Mouse (Mus musculus): ENCODE measurements around the gene Rfng.
"Not testable (repeated sequence)": the region's sequence is repeated elsewhere in the genome, so short reads cannot be mapped to it uniquely, and the experiment has no call there.

Gene Rfng

DNA sequence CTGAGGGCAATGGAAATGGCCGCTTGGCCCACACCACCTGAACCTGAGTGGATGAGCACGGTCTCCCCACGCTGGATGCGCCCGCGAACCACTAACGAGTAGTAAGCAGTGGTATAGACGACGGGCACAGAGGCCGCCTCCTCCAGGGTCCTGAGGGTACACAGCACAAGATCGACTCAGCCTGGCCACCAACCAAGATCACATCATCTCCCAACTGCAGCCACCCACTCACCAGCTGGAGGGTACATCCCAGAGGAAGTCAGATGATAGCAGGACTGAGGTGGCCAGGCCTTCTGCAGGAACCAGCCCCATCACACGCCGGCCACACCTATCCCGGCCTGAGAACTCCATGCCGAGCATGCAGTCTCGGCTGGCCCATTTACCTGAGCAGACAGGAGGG is 28.1 kb upstream of the Rfng start:
- DNase-seq (ENCODE audit: extremely low spot score), result no peak

GRCm38 (mm10) chr11:120808010-120808409 is 24.0 kb upstream of the Rfng start:
- no peak for DNase-seq (ENCODE audit: extremely low spot score)

GRCm38 (mm10) chr11:120805375-120806298 is 21.6 kb upstream of the Rfng start:
- DNase-seq (ENCODE audit: extremely low spot score), result no peak

- no peak for DNase-seq (ENCODE audit: extremely low spot score)
Measured at GRCm38 (mm10) chr11:120804769-120805168, 20.8 kb upstream of the Rfng start.

- no peak for DNase-seq (ENCODE audit: extremely low spot score)
Measured at GRCm38 (mm10) chr11:120804274-120804673, 20.3 kb upstream of the Rfng start.

DNA sequence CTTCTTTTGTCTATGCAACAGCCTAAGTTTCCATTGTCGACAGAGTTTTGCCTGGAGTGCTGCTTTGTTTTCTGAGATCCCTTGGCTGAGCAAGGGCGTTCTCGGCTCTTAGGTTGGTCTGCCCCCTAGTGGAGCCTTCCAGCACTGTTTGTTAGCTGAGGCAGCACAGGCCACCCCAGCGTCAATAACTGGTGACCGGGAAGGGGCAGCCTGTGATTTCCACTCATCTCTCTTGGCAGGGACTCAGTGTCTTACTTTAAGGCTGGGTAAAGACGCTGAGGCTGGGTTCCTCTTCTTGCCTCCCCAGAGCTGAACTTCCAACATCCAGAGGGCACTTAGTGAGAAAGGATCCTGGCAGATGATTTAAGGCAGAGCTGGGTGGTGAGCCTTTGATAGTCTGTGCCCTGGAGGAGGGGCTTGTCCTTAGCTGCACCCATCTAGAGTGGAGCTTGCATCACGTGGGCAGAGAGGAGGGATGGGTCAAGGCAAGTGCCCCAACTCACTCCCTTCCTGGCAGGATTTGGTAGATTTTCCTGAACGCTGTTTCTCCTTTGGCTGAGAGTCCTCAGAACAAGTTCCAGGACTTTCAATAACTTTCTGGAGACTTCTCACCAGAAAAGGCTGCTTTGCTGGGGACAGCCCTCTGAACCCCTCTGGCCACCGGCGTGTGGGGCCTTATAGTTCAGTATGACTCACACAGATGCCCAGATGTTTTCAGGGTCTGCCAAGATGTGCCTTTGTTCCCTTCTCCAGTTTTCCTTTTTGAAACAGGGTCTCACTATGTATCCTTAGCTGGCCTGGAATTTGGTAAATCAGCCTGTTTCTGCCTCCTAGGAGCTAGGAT is 16.3 kb upstream of the Rfng start:
- peak; percentile 90 for DNase-seq (ENCODE audit: extremely low spot score)

DNA sequence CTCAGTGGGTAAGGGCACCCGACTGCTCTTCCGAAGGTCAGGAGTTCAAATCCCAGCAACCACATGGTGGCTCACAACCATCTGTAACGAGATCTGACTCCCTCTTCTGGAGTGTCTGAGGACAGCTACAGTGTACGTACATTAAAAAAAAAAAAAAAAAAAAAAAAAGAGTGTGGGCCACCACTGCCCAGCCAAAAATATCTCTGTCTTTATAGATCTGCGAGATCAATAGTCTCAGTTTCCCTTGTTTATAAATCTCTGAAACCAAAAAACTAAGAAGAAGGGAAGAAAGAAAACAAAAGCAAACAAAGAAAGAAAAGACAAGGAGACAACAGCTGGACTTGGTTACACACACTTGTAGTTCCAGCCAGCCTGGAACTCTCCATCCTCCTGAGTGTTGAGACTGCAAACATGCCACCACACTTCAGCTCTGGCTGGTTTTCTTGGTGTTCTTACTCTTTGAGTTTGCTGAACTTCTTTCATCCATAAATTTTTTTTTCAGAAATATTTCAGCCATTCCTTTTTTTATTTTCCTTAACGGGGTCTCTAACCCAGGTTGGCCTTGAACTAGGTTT is 15.4 kb upstream of the Rfng start:
- no peak for DNase-seq (ENCODE audit: extremely low spot score)

DNA sequence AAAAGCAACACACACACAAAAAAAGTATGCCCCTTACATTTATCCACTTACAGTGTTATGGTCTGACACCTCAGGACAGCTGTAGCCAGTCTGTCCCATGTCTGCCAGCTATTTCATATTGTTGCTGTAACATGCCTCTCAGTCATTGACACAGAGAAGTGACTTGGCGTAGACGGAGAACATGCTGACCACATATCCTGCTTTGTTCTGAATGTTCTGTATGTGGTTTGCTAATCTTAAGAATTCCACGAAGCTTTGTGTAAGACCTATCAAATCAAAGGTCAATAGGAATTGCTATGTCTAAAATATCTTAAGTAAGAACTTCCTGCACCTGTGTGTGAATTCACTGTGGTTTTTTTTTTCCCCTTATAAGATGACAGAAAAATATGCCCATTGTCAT is 14.2 kb upstream of the Rfng start:
- DNase-seq (ENCODE audit: extremely low spot score), result no peak

DNA sequence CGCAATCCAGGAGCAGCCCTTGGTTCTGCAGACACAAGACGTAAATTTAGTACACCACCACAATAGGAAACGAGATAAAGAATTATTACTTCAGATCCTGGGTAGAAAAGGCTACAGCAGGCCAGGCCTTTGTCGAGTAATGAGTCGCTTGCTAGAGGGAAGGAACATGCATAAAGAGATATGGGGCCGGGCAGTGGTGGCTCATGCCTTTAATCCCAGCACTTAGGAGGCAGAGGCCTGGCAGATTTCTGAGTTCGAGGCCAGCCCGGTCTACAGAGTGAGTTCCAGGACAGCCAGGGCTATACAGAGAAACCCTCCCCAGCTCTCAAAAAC is 12.6 kb upstream of the Rfng start:
- DNase-seq (ENCODE audit: extremely low spot score), result no peak

DNA sequence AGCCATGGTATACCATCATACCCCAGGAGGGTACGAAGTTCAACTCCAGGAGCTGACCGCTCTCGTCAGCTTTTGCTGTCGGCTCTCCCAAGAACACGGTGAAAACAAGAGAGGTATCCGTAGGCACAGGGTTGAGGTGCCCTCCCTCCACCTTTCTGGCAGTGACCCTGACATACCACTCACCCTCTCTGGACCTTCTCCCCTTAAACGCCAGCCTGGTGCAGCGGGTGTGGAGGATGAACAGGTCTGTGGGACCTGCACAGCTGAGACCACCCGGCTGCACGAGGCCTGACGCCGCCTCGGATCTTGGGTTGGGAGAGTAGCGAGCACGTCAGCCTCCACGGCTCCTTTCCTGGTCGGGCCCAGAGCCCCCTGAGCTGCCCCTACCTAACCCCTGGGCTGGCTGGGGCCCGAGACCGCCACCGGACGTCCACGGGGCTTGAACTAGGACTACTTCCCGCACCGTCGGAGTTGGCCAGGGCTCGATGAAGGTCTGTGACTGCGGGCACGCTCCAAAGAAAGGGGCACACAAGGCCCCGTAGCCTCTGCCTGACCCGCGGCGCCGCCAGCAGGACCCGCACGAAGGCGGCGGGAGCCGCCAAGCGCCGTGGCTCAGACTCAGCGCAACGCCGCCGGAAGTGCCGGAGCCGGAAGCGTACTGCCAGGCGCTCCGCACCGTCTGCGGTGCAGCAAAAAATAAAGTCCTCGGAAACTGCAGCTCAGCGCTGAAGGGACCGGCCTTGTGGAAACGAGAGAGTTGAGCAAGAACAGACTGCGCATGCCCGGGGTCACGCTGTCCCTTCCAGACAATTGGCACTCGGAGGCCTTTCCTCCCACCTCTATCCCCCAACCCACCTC is 12.0 kb upstream of the Rfng start, which contains the start of gene Dus1l:
Gene Dus1l (minus strand): TSS at position 648 of the 858 bp plus-strand sequence.
- DNase-seq (ENCODE audit: extremely low spot score), result peak; percentile 99

DNA sequence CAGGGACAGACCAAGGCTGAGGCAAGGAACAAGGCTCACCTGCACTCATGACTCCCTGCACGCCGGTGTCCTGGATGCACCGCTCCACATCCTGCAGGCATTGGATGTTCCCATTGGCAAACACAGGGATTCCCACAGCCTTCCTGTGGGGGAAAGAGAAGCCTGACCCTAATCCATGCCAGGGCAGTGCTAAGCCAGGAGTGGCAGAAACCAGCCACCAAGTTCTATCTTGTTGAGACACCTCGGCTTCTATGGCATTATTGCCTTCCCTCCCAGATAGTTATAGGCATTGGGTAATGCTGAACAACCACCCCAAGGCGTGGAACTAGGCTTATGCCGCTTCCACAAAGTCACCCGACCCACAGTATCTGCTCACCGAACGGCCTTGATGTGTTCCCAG is 8.6 kb upstream of the Rfng start:
- DNase-seq (ENCODE audit: extremely low spot score), result no peak

- no peak for DNase-seq (ENCODE audit: extremely low spot score)
Measured at GRCm38 (mm10) chr11:120789810-120790209, 5.8 kb upstream of the Rfng start.

GRCm38 (mm10) chr11:120789355-120789754 is 5.3 kb upstream of the Rfng start:
- DNase-seq (ENCODE audit: extremely low spot score), result no peak

DNA sequence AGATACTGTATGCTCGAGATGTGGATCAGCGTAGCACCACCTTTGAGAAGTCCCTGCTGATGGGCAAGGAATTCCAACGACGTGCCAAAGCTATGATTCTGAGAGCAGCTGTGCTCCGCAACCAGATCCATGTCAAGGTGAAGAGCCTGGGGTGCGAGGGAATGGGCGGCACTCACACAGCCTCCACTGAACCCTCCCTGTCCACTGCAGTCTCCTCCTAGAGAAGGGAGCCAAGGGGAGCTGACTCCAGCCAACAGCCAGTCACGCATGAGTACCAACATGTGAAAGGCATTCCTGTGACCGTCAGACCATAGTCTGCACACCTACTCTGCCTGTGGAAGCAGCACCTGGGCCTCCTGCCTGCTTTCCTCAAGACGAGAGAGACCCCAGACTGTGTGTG is 4.5 kb upstream of the Rfng start:
- not testable (repeated sequence) for DNase-seq (ENCODE audit: extremely low spot score)

- DNase-seq (ENCODE audit: extremely low spot score), result no peak
Measured at GRCm38 (mm10) chr11:120785145-120785544, 1.1 kb upstream of the Rfng start.

GRCm38 (mm10) chr11:120783426-120784063 is 462 bp downstream of the Rfng start:
- DNase-seq (ENCODE audit: extremely low spot score), result no peak

- DNase-seq (ENCODE audit: extremely low spot score), result not testable (repeated sequence)
Measured at GRCm38 (mm10) chr11:120781361-120781760, 2.6 kb downstream of the Rfng start.

GRCm38 (mm10) chr11:120779876-120780275 is 4.1 kb downstream of the Rfng start:
- no peak for DNase-seq (ENCODE audit: extremely low spot score)

- DNase-seq (ENCODE audit: extremely low spot score), result no peak
Measured at GRCm38 (mm10) chr11:120777123-120777522, 6.9 kb downstream of the Rfng start.

- peak; percentile 94 for DNase-seq (ENCODE audit: extremely low spot score)
Measured at GRCm38 (mm10) chr11:120775774-120776469, 8.1 kb downstream of the Rfng start.
